Mouse (Mus musculus) kidney, adult 2 months (tissue): ENCODE measurements at regions not wholly inside any gene's neighbourhood (a gene's known extent, or its start where the extent isn't known, plus 50 kb on each side); places are given as distances from the start of the nearest gene placed in this dataset.
A peak's percentile ranks its signal among the peaks of the same experiment; 100 is the strongest.

Experiments
- DNase-seq: peaks from one replicate; pipeline ENCODE4 v3.0.0; 2021
- H3K27ac ChIP-seq: fragments of 200-500 bp; 2 replicates; pipeline ENCODE4 v1.5.1; 2012; ENCODE audit warnings: low read depth, low read length, control low read depth, inconsistent platforms; ENCODE audit not compliant: insufficient read depth
- H3K27me3 ChIP-seq: fragments of 200-500 bp; replicated peaks from 2 replicates; pipeline ENCODE4 v1.6.1; 2012; ENCODE audit warnings: mild to moderate bottlenecking, moderate library complexity, low read length, inconsistent platforms; ENCODE audit not compliant: control insufficient read depth, insufficient read depth
- H3K36me3 ChIP-seq: fragments of 200-500 bp; 2 replicates; pipeline ENCODE4 v1.6.1; 2012; ENCODE audit warnings: mild to moderate bottlenecking, moderate library complexity, low read length, inconsistent platforms; ENCODE audit not compliant: control insufficient read depth, insufficient read depth
- H3K4me1 ChIP-seq: fragments of 200-500 bp; 2 replicates; pipeline ENCODE4 v1.6.1; 2011; ENCODE audit warnings: low read length; ENCODE audit not compliant: control insufficient read depth, insufficient read depth
- H3K4me3 ChIP-seq: fragments of 200-500 bp; 2 replicates; pipeline ENCODE4 v1.5.1; 2011; ENCODE audit warnings: mild to moderate bottlenecking, low read depth, low read length, control low read depth; ENCODE audit not compliant: insufficient read depth
- CTCF ChIP-seq: fragments of 200-500 bp; conservative IDR thresholded peaks from 2 replicates; pipeline ENCODE4 v1.5.1; 2011; ENCODE audit warnings: low read depth, mild to moderate bottlenecking, control low read depth, low read length, moderate library complexity, mixed read lengths; ENCODE audit not compliant: insufficient read depth, insufficient read length
- POLR2A ChIP-seq: fragments of 200-500 bp; IDR thresholded peaks from one replicate; pipeline ENCODE4 v1.6.1; 2011; ENCODE audit warnings: low read depth, low read length, control low read depth
- WGBS: fragments of 180-500 bp; shearing (Covaris S2); methylation state at CpG from one replicate; pipeline ENCODE4 v1.1.7; 2018; 5-methylcytosine and 5-hydroxymethylcytosine counted together

DNA sequence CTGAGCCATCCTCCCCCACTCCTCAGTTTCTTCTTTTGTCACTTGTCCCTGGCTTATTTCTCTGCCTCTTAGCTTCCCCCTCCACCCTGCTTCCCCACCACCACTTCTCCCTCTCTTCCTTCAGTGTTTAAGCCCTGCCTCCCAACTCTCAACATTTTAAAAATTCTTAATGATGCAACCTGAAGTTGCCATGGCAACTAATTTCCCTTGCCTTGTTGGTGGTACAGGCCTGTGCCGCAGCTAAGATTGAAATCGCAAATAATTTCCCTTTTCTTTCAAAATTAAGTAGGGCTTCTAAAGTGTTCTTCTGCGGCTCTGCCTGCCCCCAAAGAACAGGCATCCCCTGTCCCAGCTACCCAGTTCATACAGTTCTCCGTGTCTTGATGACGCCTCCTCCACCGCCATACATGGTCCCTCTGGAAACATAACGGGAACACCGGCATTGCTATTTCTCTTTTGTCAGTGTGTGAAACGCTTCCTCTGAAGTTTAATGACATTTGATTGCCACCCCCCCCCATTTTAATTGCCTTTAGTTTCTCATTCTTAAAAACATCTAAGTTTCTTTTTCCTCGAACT lies 92.6 kb upstream of the Vrk1 start:
- no peaks in the 10 kb centered on the region for H3K36me3 ChIP-seq
- TF ChIP-seq POLR2A: no peak
- no peak for TF ChIP-seq CTCF
- WGBS: 82% methylated on average over 10 of the region's 10 CpGs
- H3K4me3 ChIP-seq: no peak overlapping the region
- H3K27ac ChIP-seq: no peak overlapping the region
- peaks cover 3% of the 10 kb centered on the region; the same call in 1 of the 2 replicates for H3K4me1 ChIP-seq
- no peak for DNase-seq
- no peaks in the 10 kb centered on the region for H3K27me3 ChIP-seq

DNA sequence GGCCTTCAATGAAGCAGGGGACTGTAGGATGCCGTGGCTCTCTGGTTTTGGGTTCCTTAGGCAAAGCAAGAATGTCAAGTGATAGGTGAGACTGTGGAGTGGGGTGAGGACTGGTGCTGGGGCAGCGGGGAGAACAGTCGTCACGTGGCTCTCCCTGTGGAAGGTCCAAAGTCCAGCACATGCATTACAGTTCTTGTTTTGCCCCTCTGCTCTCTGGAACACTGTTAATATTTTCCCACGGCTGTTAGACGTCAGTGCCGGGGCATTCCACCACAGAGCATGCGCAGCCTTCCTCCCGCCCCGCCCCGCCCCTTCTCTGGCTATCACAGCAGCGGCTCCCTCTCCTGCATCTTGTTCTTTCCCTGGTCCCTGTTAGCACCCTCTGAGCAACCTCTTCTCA lies 91.3 kb upstream of the Vrk1 start:
- H3K36me3 ChIP-seq: no peaks in the 10 kb centered on the region
- H3K27me3 ChIP-seq: no peaks in the 10 kb centered on the region
- peak; percentile 87 for DNase-seq
- H3K4me1 ChIP-seq: peaks cover 3% of the 10 kb centered on the region; the same call in 1 of the 2 replicates
- H3K4me3 ChIP-seq: no peak overlapping the region
- WGBS: 47% methylated on average over 12 of the region's 12 CpGs
- TF ChIP-seq CTCF (no peak), POLR2A (no peak)
- H3K27ac ChIP-seq: no peak overlapping the region

GRCm38 (mm10) chr12:105927210-105927609 lies 82.8 kb upstream of the Vrk1 start:
- H3K4me3 ChIP-seq: no peak overlapping the region
- H3K4me1 ChIP-seq: no peaks in the 10 kb centered on the region
- DNase-seq: no peak
- no peaks in the 10 kb centered on the region for H3K36me3 ChIP-seq
- H3K27ac ChIP-seq: no peak overlapping the region
- no peaks in the 10 kb centered on the region for H3K27me3 ChIP-seq
- 95% methylated on average over 7 of the region's 7 CpGs for WGBS
- no peak for TF ChIP-seq CTCF
- no peak for TF ChIP-seq POLR2A

- TF ChIP-seq POLR2A (no peak), CTCF (no peak)
- H3K27ac ChIP-seq: no peak overlapping the region
- H3K4me3 ChIP-seq: no peak overlapping the region
- no peaks in the 10 kb centered on the region for H3K4me1 ChIP-seq
- H3K27me3 ChIP-seq: no peaks in the 10 kb centered on the region
- WGBS: 42% methylated on average over 12 of the region's 12 CpGs
- DNase-seq: no peak
- no peaks in the 10 kb centered on the region for H3K36me3 ChIP-seq
These were observed 80.5 kb upstream of the Vrk1 start for GRCm38 (mm10) chr12:105929456-105929921.

GRCm38 (mm10) chr12:105935441-105935880 lies 74.6 kb upstream of the Vrk1 start:
- Histone ChIP-seq H3K4me1 (no peaks in the 10 kb centered on the region), H3K27me3 (no peaks in the 10 kb centered on the region), H3K36me3 (no peaks in the 10 kb centered on the region), H3K27ac (no peak overlapping the region), H3K4me3 (no peak overlapping the region)
- DNase-seq: no peak
- TF ChIP-seq CTCF: no peak
- TF ChIP-seq POLR2A: no peak
- WGBS: 4% methylated on average over 22 of the region's 22 CpGs

DNA sequence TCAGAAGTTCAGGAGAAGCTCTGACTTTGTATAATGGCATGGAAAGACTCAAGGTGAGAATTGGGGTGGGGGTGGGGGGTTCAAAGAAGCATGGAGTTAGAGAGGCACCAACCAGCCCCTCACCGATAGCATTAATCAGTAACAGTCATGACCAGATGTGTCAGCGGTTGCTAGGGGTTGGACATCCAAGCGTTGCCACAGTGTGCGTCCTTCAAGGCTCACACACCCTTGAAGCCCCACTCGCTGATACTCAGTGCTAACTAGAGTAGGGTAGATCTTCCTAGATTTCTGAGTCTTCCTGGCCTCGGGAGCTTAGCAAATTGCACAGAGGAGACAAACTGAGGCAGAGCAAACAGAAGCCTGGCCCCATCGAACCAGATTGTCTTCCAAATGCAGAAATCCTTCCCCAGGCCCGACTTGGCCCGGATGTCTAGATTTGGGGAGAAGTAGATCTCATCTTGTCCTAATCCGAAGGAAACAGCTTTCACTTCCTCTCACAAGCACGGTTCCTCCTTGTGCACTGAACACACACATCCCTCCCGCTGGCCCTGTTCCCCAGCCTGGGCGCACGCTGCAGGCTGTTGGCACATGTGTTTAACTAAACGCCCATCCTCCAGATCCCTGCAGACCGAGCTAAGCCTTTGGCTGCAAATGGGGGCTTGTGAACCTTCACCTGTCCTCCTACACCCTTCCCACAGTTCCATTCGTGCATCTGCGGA lies 73.1 kb upstream of the Vrk1 start:
- Histone ChIP-seq H3K4me3 (no peak overlapping the region), H3K4me1 (no peaks in the 10 kb centered on the region), H3K27ac (no peak overlapping the region), H3K36me3 (no peaks in the 10 kb centered on the region), H3K27me3 (no peaks in the 10 kb centered on the region)
- DNase-seq: no peak
- TF ChIP-seq CTCF: no peak
- TF ChIP-seq POLR2A: no peak
- WGBS: 79% methylated on average over 18 of the region's 18 CpGs
